In genomic region chr19:6931002-6931401, GRCm38 (mm10) we compare ENCODE assay signal across 27 mouse cellular contexts. TPM values are rescaled to one million over a fixed set of nuclear protein-coding genes. Genes with fewer than 3 reads are reported as not detected.
"Had no signal": no experiment of that assay in that cellular context is flagged by ENCODE, and none has a peak within 500 bp of the region (broad histone marks: within the 10 kb centered on the region; RNA-seq: fewer than 3 reads in every experiment).

No protein-coding gene starts in this region.

- H3K36me3 ChIP-seq: heart, embryonic 10.5 days; heart, embryonic 12.5 days; hindbrain, embryonic 13.5 days; hindbrain, embryonic 15.5 days; kidney, embryonic 15.5 days; limb, embryonic 10.5 days; limb, embryonic 12.5 days; liver, embryonic 13.5 days; liver, embryonic 15.5 days had no signal

- H3K9ac ChIP-seq: heart, embryonic 12.5 days; hindbrain, embryonic 13.5 days; hindbrain, embryonic 15.5 days; kidney, embryonic 15.5 days; limb, embryonic 12.5 days; liver, embryonic 13.5 days; liver, embryonic 15.5 days had no signal

- H3K27ac ChIP-seq: heart, embryonic 10.5 days; hindbrain, embryonic 13.5 days; hindbrain, embryonic 15.5 days; hindbrain, postnatal 0 days; kidney, embryonic 15.5 days; kidney, postnatal 0 days; limb, embryonic 10.5 days; limb, embryonic 12.5 days; liver, embryonic 13.5 days; liver, embryonic 15.5 days had no signal

- H3K4me2 ChIP-seq: heart, embryonic 12.5 days; hindbrain, embryonic 13.5 days; hindbrain, embryonic 15.5 days; kidney, embryonic 15.5 days; limb, embryonic 12.5 days; liver, embryonic 11.5 days; liver, embryonic 13.5 days; liver, embryonic 15.5 days had no signal

- ATAC-seq: hindbrain, postnatal 0 days; intestine, embryonic 16.5 days had no signal

- DNase-seq: gastrocnemius, postnatal 14 days; gastrocnemius, postnatal 36 days; heart, adult 18-20 months; heart, postnatal 10 days; kidney, adult 11 months; kidney, adult 2 months; kidney, adult 9 months; kidney, postnatal 14 days; kidney, postnatal 36 days; layer of hippocampus, adult 9-11 months; layer of hippocampus, postnatal 36 days; liver; liver, embryonic 13.5 days had no signal

- H3K4me3 ChIP-seq: heart, embryonic 10.5 days; heart, embryonic 12.5 days; hindbrain, embryonic 13.5 days; hindbrain, embryonic 15.5 days; kidney, embryonic 15.5 days; limb, embryonic 10.5 days; limb, embryonic 12.5 days; liver, embryonic 13.5 days; liver, embryonic 15.5 days had no signal

- H3K9me3 ChIP-seq: heart, embryonic 10.5 days; hindbrain, embryonic 13.5 days; hindbrain, embryonic 15.5 days; kidney, embryonic 15.5 days; liver, embryonic 13.5 days; liver, embryonic 15.5 days had no signal

RNA-seq across cellular contexts. Expression of gene Kcnk4, which starts 3.3 kb away (rescaled TPM):
- polyA plus RNA-seq: large intestine, adult 2 months; liver, embryonic 13.5 days had no signal

RNA-seq across cellular contexts. Expression of gene Catsperz, which starts 5.8 kb away (rescaled TPM):
- polyA plus RNA-seq: hindbrain, embryonic 11.5 days had no signal
